8 mouse cellular contexts compared by ENCODE assay signal in genomic region chr9:78106821-78107220, GRCm38 (mm10). TPM values are rescaled to one million over a fixed set of nuclear protein-coding genes. Genes with fewer than 3 reads are reported as not detected.
DNase-seq lines count a peak whose midpoint lies in the region; ATAC-seq lines count a peak whose summit lies in the region.

No protein-coding gene starts in this region.

- no peak overlapping the region for H3K27ac ChIP-seq in heart, embryonic 11.5 days (ENCODE audit: low read depth, low read length)
- H3K27ac ChIP-seq in neural tube, embryonic 12.5 days = no peak overlapping the region
- H3K27ac ChIP-seq in stomach, embryonic 14.5 days (ENCODE audit: low read length) = no peak overlapping the region

- no peaks in the 10 kb centered on the region for H3K36me3 ChIP-seq in heart, embryonic 11.5 days (ENCODE audit: control insufficient read depth, insufficient read depth, low read length)
- peaks cover 3% of the 10 kb centered on the region; the same call in 1 of the 2 replicates for H3K36me3 ChIP-seq in neural tube, embryonic 12.5 days
- 0 out of 2 replicates have a peak, but pooled peaks cover 3% of the 10 kb centered on the region for H3K36me3 ChIP-seq in stomach, embryonic 14.5 days (ENCODE audit: control insufficient read depth, insufficient read depth, low read length)

- no peaks in the 10 kb centered on the region for H3K9me3 ChIP-seq in heart, embryonic 11.5 days (replicated peaks; ENCODE audit: control insufficient read depth, low read length)
- no peaks in the 10 kb centered on the region for H3K9me3 ChIP-seq in neural tube, embryonic 12.5 days
- H3K9me3 ChIP-seq in stomach, embryonic 14.5 days (ENCODE audit: control insufficient read depth, low read depth, low read length) = no peaks in the 10 kb centered on the region

- H3K4me3 ChIP-seq in heart, embryonic 11.5 days (ENCODE audit: low read depth, low read length) = peak overlapping the region; percentile 93
- no peak overlapping the region; the same call in 1 of the 2 replicates for H3K4me3 ChIP-seq in neural tube, embryonic 12.5 days
- H3K4me3 ChIP-seq in stomach, embryonic 14.5 days (ENCODE audit: low read depth, low read length) = 0 out of 2 replicates have a peak overlapping the region, but pooled peaks have one; percentile 89

- no peaks in the 10 kb centered on the region for H3K27me3 ChIP-seq in heart, embryonic 11.5 days (ENCODE audit: control insufficient read depth, insufficient read depth, low read length)
- H3K27me3 ChIP-seq in neural tube, embryonic 12.5 days (replicated peaks) = no peaks in the 10 kb centered on the region
- H3K27me3 ChIP-seq in stomach, embryonic 14.5 days (ENCODE audit: control insufficient read depth, insufficient read depth, low read length) = no peaks in the 10 kb centered on the region

- peaks cover 3% of the 10 kb centered on the region for H3K4me1 ChIP-seq in heart, embryonic 11.5 days (ENCODE audit: control insufficient read depth, insufficient read depth, low read length)
- peaks cover 8% of the 10 kb centered on the region; the same call in 1 of the 2 replicates for H3K4me1 ChIP-seq in neural tube, embryonic 12.5 days
- peaks cover 8% of the 10 kb centered on the region; the same call in 1 of the 2 replicates for H3K4me1 ChIP-seq in stomach, embryonic 14.5 days (ENCODE audit: control insufficient read depth, insufficient read depth, low read length)

- no peak for ATAC-seq in heart, embryonic 11.5 days (replicated peaks; ENCODE audit: insufficient number of reproducible peaks, low FRiP score, low TSS enrichment)
- no peak for ATAC-seq in neural tube, embryonic 12.5 days (ENCODE audit: low FRiP score, low read depth)
- ATAC-seq in stomach, embryonic 14.5 days (ENCODE audit: insufficient number of reproducible peaks, insufficient read depth, low FRiP score, low read depth) = no peak

- peak overlapping the region; percentile 67 for H3K4me2 ChIP-seq in heart, embryonic 11.5 days
- H3K4me2 ChIP-seq in neural tube, embryonic 12.5 days (replicated peaks) = peak overlapping the region; percentile 88
- peak overlapping the region; percentile 89 for H3K4me2 ChIP-seq in stomach, embryonic 14.5 days (replicated peaks; ENCODE audit: low read depth, low read length)

- 75% methylated on average over 4 of the region's 4 CpGs for WGBS in heart, embryonic 11.5 days (ENCODE audit: insufficient replicate concordance)
- WGBS in neural tube, embryonic 12.5 days = 73% methylated on average over 4 of the region's 4 CpGs
- WGBS in stomach, embryonic 14.5 days = 80% methylated on average over 4 of the region's 4 CpGs

- no peak for DNase-seq in heart, postnatal 4 days
- DNase-seq in neural tube, embryonic 10.5 days (ENCODE audit: extremely low spot score, low spot score) = no peak
- peak; percentile 46 to 70 for DNase-seq in kidney, postnatal 25 days
- DNase-seq in c-Kit-positive CD71-positive TER-119-positive erythroid progenitor cells, embryonic 14.5 days (ENCODE audit: low spot score) = no peak
- no peak for DNase-seq in gastrocnemius, postnatal 4 days (ENCODE audit: low spot score in 2 of 2)

- no peak overlapping the region for H3K9ac ChIP-seq in heart, embryonic 11.5 days (ENCODE audit: low read depth, low read length)
- H3K9ac ChIP-seq in neural tube, embryonic 12.5 days = no peak overlapping the region
- H3K9ac ChIP-seq in stomach, embryonic 14.5 days (replicated peaks; ENCODE audit: low read depth, low read length) = no peak overlapping the region

RNA-seq across cellular contexts. Expression of gene Fbxo9, which starts 2.0 kb away (rescaled TPM):
- 37.0 and 38.0 TPM in 2 replicates for polyA plus RNA-seq in heart, embryonic 11.5 days (2014; fragmentation: Nextera tagmentation; extraction: Ambion mirVana)
- total RNA-seq in heart, postnatal 4 days (2021) = 10 to 100 TPM; 67.6 to 72.3 TPM
- polyA plus RNA-seq in neural tube, embryonic 12.5 days (2016; fragmentation: Nextera tagmentation; extraction: Ambion mirVana) = 48.0 and 53.4 TPM in 2 replicates
- polyA plus RNA-seq in stomach, embryonic 14.5 days (2014; fragmentation: Nextera tagmentation; extraction: Ambion mirVana) = 37.8 and 39.9 TPM in 2 replicates
- total RNA-seq in gastrocnemius, postnatal 4 days (2021) = 10 to 100 TPM; 48.1 to 49.1 TPM

RNA-seq across cellular contexts. Expression of gene Ick, which starts 2.2 kb away (rescaled TPM):
- polyA plus RNA-seq in heart, embryonic 11.5 days (2014; fragmentation: Nextera tagmentation; extraction: Ambion mirVana) = 16.1 and 16.8 TPM in 2 replicates
- 10 to 100 TPM; 23.9 to 24.0 TPM for total RNA-seq in heart, postnatal 4 days (2021)
- 37.2 and 39.7 TPM in 2 replicates for polyA plus RNA-seq in neural tube, embryonic 12.5 days (2016; fragmentation: Nextera tagmentation; extraction: Ambion mirVana)
- polyA plus RNA-seq in stomach, embryonic 14.5 days (2014; fragmentation: Nextera tagmentation; extraction: Ambion mirVana) = 28.4 and 29.9 TPM in 2 replicates
- total RNA-seq in gastrocnemius, postnatal 4 days (2021) = 10 to 100 TPM; 26.0 to 31.0 TPM

RNA-seq across cellular contexts. Expression of gene Gcm1, which starts 55.1 kb away (rescaled TPM):
- not detected in 2 replicates for polyA plus RNA-seq in heart, embryonic 11.5 days (2014; fragmentation: Nextera tagmentation; extraction: Ambion mirVana)
- total RNA-seq in heart, postnatal 4 days (2021) = not detected
- not detected in 2 replicates for polyA plus RNA-seq in neural tube, embryonic 12.5 days (2016; fragmentation: Nextera tagmentation; extraction: Ambion mirVana)
- 0.20 TPM in 1 of 2 replicates, not detected in the other for polyA plus RNA-seq in stomach, embryonic 14.5 days (2014; fragmentation: Nextera tagmentation; extraction: Ambion mirVana)
- total RNA-seq in gastrocnemius, postnatal 4 days (2021) = not detected

Comparison
In these comparisons a context has a peak if more than half of its experiments do, and no peak if none do; other contexts are left out.
1. DNase-seq: peak in kidney, postnatal 25 days (2 of 2); none in heart, postnatal 4 days (single experiment), neural tube, embryonic 10.5 days (single experiment), c-Kit-positive CD71-positive TER-119-positive erythroid progenitor cells, embryonic 14.5 days (single experiment) and gastrocnemius, postnatal 4 days (0 of 2).
2. Peak in every context shown above with its lines, with median percentiles within 50 percentile points of each other: H3K4me2 ChIP-seq.